Mouse (Mus musculus): ENCODE results near the gene Nfe2l3. TPM values are rescaled to one million over a fixed set of nuclear protein-coding genes. Genes with fewer than 3 reads are reported as not detected.

The Nfe2l3 gene
- polyA plus RNA-seq (2012; rRNA removed), result 2.0 and 3.4 TPM in 2 replicates

DNA sequence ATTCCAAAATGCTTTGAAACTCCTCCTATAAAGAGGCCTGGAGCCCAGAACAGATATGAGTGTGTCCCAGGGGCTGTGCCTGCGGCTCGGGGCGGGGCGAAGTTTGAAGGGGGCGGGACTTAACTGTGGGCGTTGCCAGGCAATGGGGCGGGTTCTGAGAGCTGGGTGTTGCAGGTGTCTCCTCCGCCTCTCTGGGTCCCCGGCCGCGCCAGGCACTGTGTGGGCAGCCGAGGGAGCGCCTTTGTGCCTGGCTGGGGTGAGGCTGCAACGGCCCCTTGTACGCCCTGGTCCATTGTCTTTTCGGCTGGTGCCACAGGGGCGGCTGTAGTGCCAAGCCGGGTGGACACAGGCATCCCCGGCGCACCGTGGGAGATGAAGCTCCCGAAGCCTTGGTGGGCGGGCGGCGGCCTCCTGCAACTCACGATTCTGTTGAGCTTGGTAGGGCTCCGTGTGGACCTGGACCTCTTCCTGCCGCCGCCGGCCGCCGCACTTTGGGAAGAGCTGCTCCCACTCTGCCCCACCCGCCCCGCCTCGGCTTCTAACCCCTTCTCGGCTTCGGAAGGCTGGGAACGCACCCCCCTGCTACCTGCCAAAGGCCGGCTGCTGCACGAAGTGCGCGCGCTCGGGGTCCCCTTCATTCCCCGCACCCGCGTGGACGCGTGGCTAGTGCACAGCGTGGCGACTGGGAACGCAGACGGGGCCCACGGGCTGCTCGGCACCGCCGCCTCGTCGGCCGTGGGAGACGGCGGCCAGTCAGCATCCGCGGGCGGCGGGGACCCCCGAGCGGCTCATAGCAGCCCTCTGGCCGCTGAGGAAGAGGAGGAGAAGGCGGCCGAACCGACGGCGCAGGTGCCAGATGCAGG, at the start of gene Nfe2l3:
TSS of gene Nfe2l3 (plus strand) at position 136 of the 863 bp plus-strand sequence.

DNA sequence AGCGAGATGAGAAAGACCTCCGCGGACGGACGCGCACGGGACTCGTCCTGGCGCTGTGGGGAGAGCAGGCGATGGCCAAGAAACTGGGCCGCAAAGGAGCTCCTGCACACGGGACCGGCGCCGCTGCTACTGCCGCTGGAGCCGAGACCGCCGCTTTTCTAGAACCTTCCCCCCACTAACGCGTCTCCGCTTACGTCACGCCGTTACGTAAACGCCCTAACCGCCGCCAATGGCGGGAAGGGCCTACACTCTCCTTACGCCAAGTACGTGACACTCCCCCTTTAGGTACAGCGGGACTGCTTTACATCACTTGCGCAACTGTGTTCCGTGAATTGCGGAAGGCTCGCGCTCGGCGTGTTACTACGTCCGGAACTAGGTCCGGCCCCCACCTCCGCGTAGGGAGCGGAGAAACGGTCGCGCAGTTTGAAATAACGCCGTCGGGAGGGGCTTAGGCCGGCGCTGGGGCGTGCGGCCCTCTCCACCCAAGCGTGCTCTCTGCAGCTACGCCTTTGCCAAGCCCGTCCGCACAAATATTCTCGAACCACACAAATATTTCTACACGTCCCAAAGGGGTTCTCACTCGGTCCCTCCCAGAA, 37.3 kb downstream of the Nfe2l3 start, which contains the start of gene Hnrnpa2b1:
TSS of gene Hnrnpa2b1 (minus strand) at position 180 of the 596 bp plus-strand sequence.

DNA sequence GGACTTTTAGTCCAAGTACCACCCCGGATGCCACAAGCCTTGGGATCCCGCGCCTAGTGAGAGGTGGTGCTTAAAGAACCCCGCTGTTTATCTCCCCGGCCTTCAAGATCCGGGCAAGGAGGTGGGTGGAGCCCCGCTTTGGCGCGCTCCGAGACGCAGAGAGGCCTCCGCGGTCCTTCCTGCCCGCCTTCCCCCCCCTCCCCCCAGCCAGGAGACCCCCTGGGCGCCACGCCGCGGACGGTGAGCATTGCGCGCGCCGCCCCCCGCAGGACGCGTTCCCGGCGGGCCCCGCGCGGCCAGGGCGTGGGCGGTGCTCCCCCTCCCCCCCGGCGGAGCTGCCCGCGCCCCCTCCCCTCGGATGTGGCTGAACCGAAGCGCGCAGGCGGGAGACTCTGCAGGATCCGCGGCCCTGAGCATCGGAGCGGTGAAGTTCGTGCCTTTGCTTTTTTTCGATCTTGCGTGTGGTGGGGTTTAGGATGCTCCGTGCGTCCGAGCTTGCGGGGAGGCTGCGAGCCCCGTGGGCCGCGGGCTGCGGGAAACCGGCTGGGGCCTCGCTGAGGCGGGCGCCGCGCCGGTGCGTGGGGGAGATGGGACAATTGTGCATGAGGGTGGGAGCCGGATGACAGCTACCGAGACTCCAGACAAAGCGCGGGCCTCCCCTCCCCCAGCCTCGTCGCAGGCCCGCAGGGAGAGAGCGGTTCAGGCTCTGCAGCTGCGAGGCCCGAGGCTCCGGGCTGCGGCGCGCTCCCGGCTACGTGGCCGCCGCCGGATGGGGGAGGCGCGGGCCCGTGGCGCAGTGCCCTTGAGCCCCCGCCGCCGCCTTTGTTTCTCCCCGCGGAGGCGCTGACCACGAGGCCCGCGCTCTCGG, 38.1 kb downstream of the Nfe2l3 start, which contains the start of gene Cbx3:
TSS of gene Cbx3 (plus strand) at position 50 of the 868 bp plus-strand sequence.

Other genes starting within 250 kb of the Nfe2l3 start
- gene Hnrnpa2b1, start 37.2 kb downstream of the Nfe2l3 start, polyA plus RNA-seq (2012; rRNA removed), result 2,235 and 2,651 TPM in 2 replicates
- 264 and 320 TPM in 2 replicates for gene Cbx3, start 37.7 kb downstream of the Nfe2l3 start, polyA plus RNA-seq (2012; rRNA removed)
- gene Snx10, start 91.2 kb downstream of the Nfe2l3 start, polyA plus RNA-seq (2012; rRNA removed), result 15.5 and 16.6 TPM in 2 replicates